Mouse (Mus musculus): Measurements from ENCODE around the gene Fam185a.

The Fam185a gene

DNA sequence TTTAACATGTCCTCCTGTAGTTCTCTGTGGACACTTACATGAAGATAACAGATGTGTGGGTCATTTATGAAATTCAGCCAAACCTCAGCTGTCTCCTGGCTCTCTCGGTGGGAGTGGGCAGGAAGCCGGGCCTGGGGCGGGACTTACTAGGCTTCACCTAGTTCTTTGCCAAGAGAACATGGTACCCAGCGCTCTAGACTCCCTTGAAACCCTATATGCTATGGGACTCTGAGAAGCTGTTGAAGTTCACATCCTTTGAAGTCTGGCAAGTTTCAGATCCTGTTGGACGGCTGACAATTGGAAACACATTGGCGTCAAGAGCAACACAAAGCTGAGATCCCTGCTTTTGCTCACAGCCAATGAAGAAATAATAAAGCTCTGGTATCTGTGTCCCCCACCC is 71.6 kb downstream of the Fam185a start:
- DNase-seq = no peak

- no peak for DNase-seq
Measured at GRCm38 (mm10) chr5:21496881-21497280, 72.1 kb downstream of the Fam185a start.

DNA sequence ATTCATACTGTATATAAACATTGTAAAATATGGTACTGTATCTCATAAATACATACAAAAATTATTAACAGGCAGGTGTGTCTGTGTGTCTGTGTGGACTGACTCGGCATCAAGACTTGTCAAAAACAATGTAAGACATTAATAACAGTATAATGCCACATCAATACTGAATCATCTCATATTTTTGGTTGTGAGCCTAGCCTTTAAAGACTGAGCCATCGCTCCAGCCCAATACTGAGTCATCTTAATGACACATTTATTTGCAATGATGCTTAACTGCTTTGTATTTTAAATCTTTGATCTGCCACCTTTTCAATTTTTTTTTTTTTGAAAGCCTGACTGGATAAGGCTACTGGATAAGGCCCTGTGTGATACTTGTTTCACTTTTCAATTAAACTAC is 73.7 kb downstream of the Fam185a start:
- no peak for DNase-seq

DNA sequence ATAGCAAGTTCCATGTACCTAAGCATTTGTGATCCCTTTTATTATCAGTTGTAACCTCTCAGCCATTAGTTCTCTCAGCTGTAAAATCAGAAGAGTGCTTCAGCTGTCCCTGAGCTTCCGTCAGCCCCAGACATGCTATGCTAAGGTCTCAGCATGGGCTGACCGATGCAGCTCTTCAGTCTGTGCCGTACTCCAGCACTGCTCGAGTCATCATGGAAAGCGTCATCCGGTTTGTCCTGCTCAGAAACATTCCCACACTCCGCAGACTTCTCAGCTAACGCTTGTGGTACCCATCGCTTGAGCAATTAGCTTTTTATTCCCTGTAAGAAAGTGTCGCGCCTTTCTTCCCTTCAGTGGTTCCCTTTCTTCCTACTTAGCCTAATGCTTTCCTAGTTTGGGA is 74.2 kb downstream of the Fam185a start:
- no peak for DNase-seq

DNA sequence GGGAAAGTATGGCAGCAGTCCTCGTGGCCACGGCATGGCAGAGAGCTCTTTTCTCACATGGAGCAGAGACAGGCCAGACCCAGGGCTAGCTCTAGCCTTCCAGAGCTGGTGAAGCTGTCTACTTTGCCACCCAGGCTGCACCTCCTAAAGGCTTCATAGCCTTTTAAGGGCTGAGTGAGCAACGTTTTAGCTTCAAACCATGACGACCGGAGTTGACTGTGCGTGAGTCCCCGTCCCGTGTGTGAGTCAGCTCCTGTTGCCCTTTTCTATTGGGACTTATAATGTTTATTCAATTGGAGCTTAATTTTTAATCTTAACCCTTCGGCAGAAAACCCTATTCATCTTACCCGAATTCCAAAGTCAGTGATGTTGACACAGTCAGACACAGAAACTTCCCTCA is 75.4 kb downstream of the Fam185a start:
- no peak for DNase-seq

GRCm38 (mm10) chr5:21500941-21501340 is 76.2 kb downstream of the Fam185a start:
- no peak for DNase-seq

- DNase-seq = no peak
Measured at GRCm38 (mm10) chr5:21502936-21503610, 78.3 kb downstream of the Fam185a start.

- no peak for DNase-seq
Measured at GRCm38 (mm10) chr5:21505159-21505558, 80.4 kb downstream of the Fam185a start.

- no peak for DNase-seq
Measured at GRCm38 (mm10) chr5:21506887-21507286, 82.1 kb downstream of the Fam185a start.

DNA sequence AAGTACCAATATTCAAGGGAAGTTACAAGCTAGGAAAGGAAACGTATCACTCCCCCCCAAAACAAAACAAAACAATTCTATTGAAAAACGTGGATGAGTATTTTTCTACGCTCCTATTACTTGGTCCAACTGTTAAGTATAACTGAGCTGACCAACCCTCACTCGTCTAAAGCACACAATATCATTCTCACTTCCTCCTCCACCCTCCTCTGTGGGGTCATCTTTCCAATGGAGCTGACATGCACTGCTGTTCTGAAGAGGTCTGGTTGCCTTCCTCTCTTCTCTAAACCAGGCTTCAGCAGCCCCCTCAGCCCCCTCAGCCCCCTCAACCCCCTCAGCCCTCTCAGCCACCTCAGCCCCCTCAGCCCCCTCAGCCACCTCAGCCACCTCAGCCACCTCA is 85.0 kb downstream of the Fam185a start:
- DNase-seq = no peak

DNA sequence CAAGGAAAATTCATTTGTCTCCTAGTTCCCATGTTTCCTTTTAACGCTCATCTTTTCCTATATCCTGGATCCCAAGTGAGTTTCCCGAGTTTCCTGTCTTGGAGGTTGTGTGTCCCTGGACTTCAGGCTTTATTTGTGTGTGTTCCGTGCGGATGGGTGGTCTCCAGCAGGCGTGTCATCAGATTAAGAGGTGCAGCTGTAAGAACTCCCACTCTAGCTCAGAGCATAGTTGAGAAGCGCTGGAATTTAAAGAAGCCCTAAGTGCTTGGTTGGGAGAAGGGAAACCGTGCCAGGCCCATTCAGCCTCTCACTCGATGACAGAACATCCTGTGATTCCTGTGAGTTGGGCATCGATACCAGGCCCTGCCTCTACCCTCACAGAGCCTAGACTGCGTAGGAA is 88.6 kb downstream of the Fam185a start:
- DNase-seq = no peak

DNA sequence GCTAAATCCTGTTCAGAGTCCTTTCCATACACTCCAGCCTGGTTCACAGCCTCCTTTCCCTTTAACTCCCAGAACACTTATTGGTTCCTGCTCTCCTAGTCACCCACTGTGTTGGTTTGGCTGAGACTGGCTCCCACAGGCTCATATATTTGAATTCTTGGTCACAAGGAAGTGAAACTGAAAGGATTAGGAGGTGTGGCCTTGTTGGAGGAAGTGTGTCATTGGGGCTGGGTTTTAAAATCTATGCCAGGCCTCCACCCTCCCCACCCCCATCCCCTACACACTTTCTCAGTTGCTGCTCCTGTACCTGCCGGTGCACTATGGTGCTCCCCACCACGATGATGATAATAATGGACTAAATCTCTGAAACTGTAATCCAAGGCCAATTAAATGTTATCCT is 92.8 kb downstream of the Fam185a start:
- DNase-seq = no peak

- DNase-seq = no peak
Measured at GRCm38 (mm10) chr5:21518207-21518606, 93.4 kb downstream of the Fam185a start.

- DNase-seq = no peak
Measured at GRCm38 (mm10) chr5:21519166-21519565, 94.4 kb downstream of the Fam185a start.

DNA sequence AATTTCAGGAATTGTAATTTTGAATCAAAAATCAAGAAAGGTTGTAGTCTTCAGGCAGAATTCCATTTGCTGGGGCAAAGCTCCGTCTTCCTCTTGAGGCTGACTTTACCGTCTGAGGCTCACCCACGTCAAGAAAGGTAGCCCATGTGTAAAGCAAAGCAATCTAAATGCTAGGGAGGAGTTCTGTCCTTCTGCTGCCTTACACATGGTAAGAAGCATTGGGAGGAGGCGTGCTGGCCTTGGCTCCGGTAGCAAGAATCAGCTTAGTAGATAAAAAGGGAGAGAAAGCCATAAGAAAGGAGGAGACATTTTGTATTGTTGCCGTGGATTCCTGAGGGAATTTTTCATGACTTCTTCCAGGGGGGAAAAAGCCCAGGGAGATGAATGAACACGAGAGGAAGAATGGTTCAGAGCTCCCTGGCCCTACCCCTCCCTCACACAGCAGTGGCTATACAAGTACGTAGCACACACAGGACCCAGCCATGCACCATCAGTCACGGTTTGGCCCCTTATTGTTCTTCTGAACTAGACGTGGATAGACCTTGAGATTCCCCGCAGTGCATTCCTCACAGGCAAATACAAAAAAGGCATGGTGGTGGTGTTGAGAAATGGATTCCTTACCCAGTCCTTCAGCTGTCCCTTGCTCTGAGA is 102.2 kb downstream of the Fam185a start:
- DNase-seq = no peak

DNA sequence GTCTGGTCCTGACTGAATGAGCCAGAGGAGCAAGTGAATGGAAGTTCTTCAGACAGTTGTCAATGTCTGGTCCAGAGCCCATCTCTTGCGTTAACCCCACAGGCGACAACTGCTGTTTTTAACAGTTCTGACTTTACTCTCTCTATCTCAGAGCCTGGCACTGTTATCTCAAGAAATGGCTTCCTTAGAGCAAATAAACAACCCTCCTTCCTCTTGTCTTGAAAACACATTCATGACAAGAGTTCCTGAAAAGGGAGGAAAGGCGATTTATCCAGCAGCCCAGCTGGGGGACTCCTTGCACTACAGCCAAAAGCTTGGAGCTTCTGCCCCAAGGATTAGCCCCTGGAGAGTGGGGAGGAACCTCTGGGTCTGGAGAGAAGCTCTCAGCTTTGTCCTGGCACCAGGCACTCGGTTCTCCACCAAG is 102.7 kb downstream of the Fam185a start:
- no peak for DNase-seq

DNA sequence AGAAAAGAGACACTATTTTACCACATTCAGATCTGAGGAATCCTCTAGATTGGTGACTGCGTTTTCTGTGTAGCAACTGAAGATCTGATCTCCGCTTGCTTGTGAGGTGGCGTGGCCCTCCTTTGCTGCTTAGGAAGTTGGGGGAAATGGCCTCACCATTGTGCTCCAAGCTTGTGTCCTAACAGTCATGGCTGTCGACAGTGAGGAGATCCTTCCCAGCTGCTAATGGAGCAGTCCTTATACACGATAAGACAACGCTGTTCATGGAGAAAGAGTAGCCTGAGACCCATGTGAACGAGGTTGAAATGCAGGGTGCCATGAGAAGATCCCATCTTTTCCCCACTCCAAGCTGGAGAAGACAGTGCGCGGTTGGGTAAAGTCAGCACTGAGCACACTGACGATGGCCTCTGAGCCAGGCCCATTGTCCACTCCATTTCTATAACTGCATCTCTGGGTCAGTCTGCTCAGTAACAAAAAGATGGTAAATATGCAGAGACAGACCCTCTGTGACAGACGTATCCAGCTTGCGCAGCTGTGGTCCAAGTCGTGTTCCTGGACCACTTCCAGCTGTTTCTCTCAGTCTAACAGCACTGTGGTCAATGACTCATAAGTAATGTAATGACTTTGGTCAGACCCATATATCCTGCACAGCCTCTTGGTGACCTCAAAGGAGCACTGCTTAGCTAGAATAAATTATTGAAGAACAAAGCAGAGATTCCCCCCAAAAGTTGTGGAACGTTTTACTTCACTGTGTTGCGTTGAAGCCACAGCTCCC is 103.5 kb downstream of the Fam185a start:
- DNase-seq = no peak

- no peak for DNase-seq
Measured at GRCm38 (mm10) chr5:21529110-21529720, 104.5 kb downstream of the Fam185a start.
